Mouse (Mus musculus) layer of hippocampus, adult 8-10 months (tissue): ENCODE results near the gene Ccs. TPM values are rescaled to one million over a fixed set of nuclear protein-coding genes. Genes with fewer than 3 reads are reported as not detected.

Experiments used
- DNase-seq, 2 experiments: peaks; one replicate each; pipeline ENCODE4 v3.0.0; 2022; ENCODE audit warnings: low spot score in 2 of 2
- total RNA-seq, 4 experiments: library from RNA; stranded (reverse); gene quantifications; 2 replicates each; pipeline ENCODE4 v1.2.4; 2022

Ccs gene
- total RNA-seq, 4 experiments from 2014 or later = 30.9 to 44.4 (median 38.5) TPM

DNA sequence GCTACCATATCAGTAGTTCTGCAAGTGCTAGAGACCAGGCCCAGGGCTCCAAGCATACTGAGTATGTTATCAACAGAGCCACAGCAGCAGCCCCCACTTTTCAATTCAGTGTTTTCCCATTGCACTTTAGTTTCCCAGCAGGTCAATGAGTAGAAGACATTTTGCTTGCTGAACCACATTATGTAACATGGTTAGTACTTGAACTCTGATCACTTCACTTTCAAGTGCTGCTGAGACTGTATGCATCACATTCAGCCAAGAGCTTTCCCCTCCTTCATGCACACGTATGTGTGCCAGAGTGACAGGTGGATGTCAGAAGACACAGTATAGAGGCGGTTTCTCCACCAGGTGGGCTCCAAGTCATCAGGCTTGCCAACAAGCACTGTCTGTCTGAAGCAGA, 56.2 kb downstream of the Ccs start:
- no peak for DNase-seq

Other genes starting within 250 kb of the Ccs start
- gene Lrfn4, start 223.7 kb downstream of the Ccs start, total RNA-seq = 10 to 100 TPM; 31.0 to 34.7 (median 32.0) TPM
- 10 to 100 TPM; 22.7 to 26.4 (median 22.7) TPM for gene Rce1, start 213.7 kb downstream of the Ccs start, total RNA-seq
- 1 to 10 TPM; 1.2 to 2.0 (median 1.8) TPM for gene Gm960, start 140.7 kb downstream of the Ccs start, total RNA-seq
- gene Sptbn2, start 128.2 kb downstream of the Ccs start, total RNA-seq = 100 to 1,000 TPM; 475 to 555 (median 513) TPM
- 10 to 100 TPM; 14.6 to 20.0 (median 17.2) TPM for gene Rbm4b, start 82.8 kb downstream of the Ccs start, total RNA-seq
- 10 to 100 TPM; 79.4 to 87.1 (median 84.8) TPM for gene Rbm4, start 45.4 kb downstream of the Ccs start, total RNA-seq
- 10 to 100 TPM; 22.5 to 29.2 (median 26.0) TPM for gene Gm21992, start 27.7 kb downstream of the Ccs start, total RNA-seq
- 10 to 100 TPM; 45.5 to 60.9 (median 54.8) TPM for gene Rbm14, start 27.7 kb downstream of the Ccs start, total RNA-seq
- 1 to 10 TPM; 2.1 to 2.8 (median 2.4) TPM for gene Ccdc87, start within 50 bp of the Ccs start, total RNA-seq
- gene Ctsf, start 15.8 kb upstream of the Ccs start, total RNA-seq = 100 to 1,000 TPM; 110 to 126 (median 119) TPM
- gene Actn3, start 38.6 kb upstream of the Ccs start, total RNA-seq = 1 to 10 TPM in 3 of 4 experiments, under 1 TPM in 1; 0.74 to 1.4 (median 1.1) TPM
- 10 to 100 TPM; 25.1 to 32.1 (median 25.6) TPM for gene Zdhhc24, start 39.3 kb upstream of the Ccs start, total RNA-seq
- 10 to 100 TPM; 32.7 to 45.2 (median 39.3) TPM for gene Bbs1, start 67.3 kb upstream of the Ccs start, total RNA-seq
- 10 to 100 TPM; 38.9 to 41.3 (median 39.7) TPM for gene Dpp3, start 89.0 kb upstream of the Ccs start, total RNA-seq
- 10 to 100 TPM; 25.5 to 31.6 (median 28.9) TPM for gene Peli3, start 103.8 kb upstream of the Ccs start, total RNA-seq
- 10 to 100 TPM; 51.9 to 62.5 (median 56.4) TPM for gene Mrpl11, start 122.8 kb upstream of the Ccs start, total RNA-seq
- gene Npas4, start 151.0 kb upstream of the Ccs start, total RNA-seq = 10 to 100 TPM in 2 of 4 experiments, 1 to 10 TPM in 2; 4.0 to 10.8 (median 8.3) TPM
- gene Slc29a2, start 184.5 kb upstream of the Ccs start, total RNA-seq = 10 to 100 TPM; 12.3 to 19.8 (median 16.3) TPM
- gene B4gat1, start 199.5 kb upstream of the Ccs start, total RNA-seq = 100 to 1,000 TPM; 107 to 119 (median 111) TPM
- gene AC124502.3, start 199.6 kb upstream of the Ccs start, total RNA-seq = 1 to 10 TPM; 4.4 to 10.0 (median 6.3) TPM
- 10 to 100 TPM; 18.3 to 24.6 (median 20.6) TPM for gene Brms1, start 202.0 kb upstream of the Ccs start, total RNA-seq
- 100 to 1,000 TPM in 1 of 4 experiments, 10 to 100 TPM in 3; 89.3 to 115 (median 96.8) TPM for gene Rin1, start 211.1 kb upstream of the Ccs start, total RNA-seq
- gene Cd248, start 228.7 kb upstream of the Ccs start, total RNA-seq = 1 to 10 TPM; 3.7 to 5.6 (median 4.4) TPM
- 100 to 1,000 TPM; 104 to 117 (median 106) TPM for gene Tmem151a, start 246.2 kb upstream of the Ccs start, total RNA-seq
- 10 to 100 TPM; 21.4 to 29.8 (median 25.9) TPM for gene Yif1a, start 249.2 kb upstream of the Ccs start, total RNA-seq